Mouse (Mus musculus): ENCODE data around the gene Dnaja2. TPM values are rescaled to one million over a fixed set of nuclear protein-coding genes. Genes with fewer than 3 reads are reported as not detected.

Gene Dnaja2
- polyA plus RNA-seq, 1 experiment from 2014 or later: 173 TPM

DNA sequence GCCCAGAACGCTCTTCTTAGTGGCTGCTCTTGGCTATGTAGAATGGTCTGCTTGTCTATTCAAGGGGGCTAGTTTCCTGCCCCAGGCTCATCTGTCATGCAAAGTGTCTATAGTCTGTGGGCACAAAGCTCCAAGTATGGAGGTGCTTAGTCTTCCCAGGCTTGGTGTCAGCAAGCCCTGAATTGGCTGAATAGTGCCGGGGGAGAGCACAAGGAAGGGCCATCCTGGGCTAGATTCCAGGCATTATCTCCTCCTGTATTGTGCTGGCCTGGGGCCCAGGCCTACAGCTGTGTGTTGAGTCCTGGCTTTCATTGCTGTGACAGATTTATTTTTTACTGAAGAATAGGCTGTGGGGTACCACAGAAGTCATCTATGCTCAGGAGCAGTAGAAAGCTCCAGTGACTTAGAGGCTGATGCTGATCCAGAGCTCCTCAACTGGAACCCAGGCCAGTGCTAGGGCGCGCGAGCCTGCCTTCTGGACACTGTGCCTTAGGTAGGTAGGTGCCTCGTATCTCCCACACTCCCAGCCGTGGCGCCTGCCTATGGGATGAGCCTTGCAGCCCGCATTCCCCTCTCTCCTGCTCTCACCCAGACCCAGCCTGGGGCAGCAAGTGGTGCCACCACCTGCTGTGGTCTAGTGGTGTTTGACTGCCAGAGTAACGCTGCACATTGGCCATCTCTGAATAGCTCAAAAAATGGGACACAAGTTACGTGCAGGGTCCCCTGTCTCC is 54.0 kb downstream of the Dnaja2 start:
- no peak overlapping the region for H3K27ac ChIP-seq (ENCODE audit: low read depth, low read length)
- no peaks in the 10 kb centered on the region for H3K27me3 ChIP-seq (ENCODE audit: control insufficient read depth, insufficient read depth, low read length)
- no peak overlapping the region for H3K4me2 ChIP-seq (replicated peaks; ENCODE audit: low read depth, low read length)
- peaks cover 4% of the 10 kb centered on the region; the same call in 1 of the 2 replicates for H3K36me3 ChIP-seq (ENCODE audit: control insufficient read depth, insufficient read depth, low read length)
- H3K9ac ChIP-seq (ENCODE audit: low read depth, low read length): no peak overlapping the region
- no peaks in the 10 kb centered on the region for H3K4me1 ChIP-seq (ENCODE audit: control insufficient read depth, insufficient read depth, low read length)
- 80% methylated on average over 11 of the region's 11 CpGs for WGBS
- H3K4me3 ChIP-seq (ENCODE audit: low read length): no peak overlapping the region
- no peaks in the 10 kb centered on the region for H3K9me3 ChIP-seq (ENCODE audit: control insufficient read depth, low read length)
- no peak for ATAC-seq (ENCODE audit: low FRiP score, low TSS enrichment)

DNA sequence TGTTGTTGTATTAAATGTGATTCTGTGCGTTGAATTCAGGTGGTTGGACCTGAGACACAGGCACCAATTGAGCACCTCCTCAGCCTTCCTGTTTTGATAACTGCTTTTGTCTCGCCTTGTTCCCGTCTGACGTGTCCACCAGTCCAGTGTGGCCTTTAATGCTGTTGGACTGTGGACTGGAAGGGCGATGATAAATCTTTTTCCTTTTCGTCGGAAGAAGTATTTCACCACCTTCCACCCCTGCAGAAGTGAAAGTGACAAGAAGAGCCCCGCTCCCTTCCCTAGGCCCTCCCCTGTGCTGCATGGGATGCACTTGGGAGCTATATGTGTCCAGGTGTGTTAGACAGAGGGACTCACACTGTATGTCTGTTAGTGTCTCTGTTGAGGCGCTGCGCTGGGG is 54.7 kb downstream of the Dnaja2 start:
- Histone ChIP-seq H3K9me3 (ENCODE audit: control insufficient read depth, low read length) (no peaks in the 10 kb centered on the region), H3K36me3 (ENCODE audit: control insufficient read depth, insufficient read depth, low read length) (peaks cover 2% of the 10 kb centered on the region; the same call in 1 of the 2 replicates), H3K9ac (ENCODE audit: low read depth, low read length) (no peak overlapping the region), H3K27me3 (ENCODE audit: control insufficient read depth, insufficient read depth, low read length) (no peaks in the 10 kb centered on the region), H3K4me2 (replicated peaks; ENCODE audit: low read depth, low read length) (no peak overlapping the region), H3K4me1 (ENCODE audit: control insufficient read depth, insufficient read depth, low read length) (no peaks in the 10 kb centered on the region), H3K27ac (ENCODE audit: low read depth, low read length) (no peak overlapping the region), H3K4me3 (ENCODE audit: low read length) (no peak overlapping the region)
- WGBS: 71% methylated on average over 10 of the region's 10 CpGs
- no peak for ATAC-seq (ENCODE audit: low FRiP score, low TSS enrichment)

DNA sequence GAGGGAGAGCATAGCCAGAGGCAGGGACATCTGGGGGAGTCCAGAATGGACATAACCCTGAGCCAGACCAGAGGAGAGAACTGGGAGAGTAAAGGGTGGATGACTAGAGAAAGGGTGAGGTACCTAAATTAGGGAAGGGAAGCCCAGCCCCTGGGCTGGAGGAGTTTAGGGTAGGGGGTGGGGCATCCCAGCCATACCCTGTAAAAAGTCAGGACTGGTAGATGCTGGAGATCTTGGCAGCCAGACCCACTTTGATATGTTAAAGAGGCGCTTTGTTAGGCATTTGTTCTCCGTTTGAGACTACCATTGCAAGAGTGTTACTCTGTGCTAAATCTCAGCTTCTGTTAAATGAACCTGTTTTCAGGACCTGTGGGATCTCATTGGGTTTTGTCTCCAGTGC is 56.6 kb downstream of the Dnaja2 start:
- no peak for ATAC-seq (ENCODE audit: low FRiP score, low TSS enrichment)
- no peak overlapping the region for H3K4me2 ChIP-seq (replicated peaks; ENCODE audit: low read depth, low read length)
- H3K27me3 ChIP-seq (ENCODE audit: control insufficient read depth, insufficient read depth, low read length): no peaks in the 10 kb centered on the region
- WGBS: 35% methylated on average over 2 of the region's 2 CpGs
- no peaks in the 10 kb centered on the region for H3K36me3 ChIP-seq (ENCODE audit: control insufficient read depth, insufficient read depth, low read length)
- H3K4me3 ChIP-seq (ENCODE audit: low read length): no peak overlapping the region
- H3K4me1 ChIP-seq (ENCODE audit: control insufficient read depth, insufficient read depth, low read length): no peaks in the 10 kb centered on the region
- H3K9me3 ChIP-seq (ENCODE audit: control insufficient read depth, low read length): no peaks in the 10 kb centered on the region
- no peak overlapping the region for H3K9ac ChIP-seq (ENCODE audit: low read depth, low read length)
- H3K27ac ChIP-seq (ENCODE audit: low read depth, low read length): no peak overlapping the region

DNA sequence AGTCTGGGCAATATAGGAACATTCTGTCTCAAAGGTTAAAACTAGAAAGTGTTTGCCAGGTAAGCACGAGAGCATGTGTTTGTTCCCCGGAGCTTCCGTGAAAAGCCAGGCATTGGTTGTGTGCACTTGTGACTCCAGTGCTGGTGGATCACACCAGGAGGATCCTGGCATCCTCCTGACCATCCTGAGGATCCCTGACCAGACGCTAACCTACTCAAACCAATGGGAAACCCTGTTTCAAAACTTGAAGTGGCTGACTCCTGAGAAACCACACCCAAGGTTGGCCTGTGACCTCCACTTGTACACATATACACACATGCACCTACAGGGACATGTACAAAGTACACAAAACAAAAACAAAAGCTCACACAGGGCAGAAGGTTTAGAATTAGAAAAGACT is 58.4 kb downstream of the Dnaja2 start:
- no peak overlapping the region for H3K4me3 ChIP-seq (ENCODE audit: low read length)
- 94% methylated on average over 4 of the region's 4 CpGs for WGBS
- ATAC-seq (ENCODE audit: low FRiP score, low TSS enrichment): no peak
- no peak overlapping the region for H3K9ac ChIP-seq (ENCODE audit: low read depth, low read length)
- H3K27me3 ChIP-seq (ENCODE audit: control insufficient read depth, insufficient read depth, low read length): no peaks in the 10 kb centered on the region
- no peak overlapping the region for H3K4me2 ChIP-seq (replicated peaks; ENCODE audit: low read depth, low read length)
- H3K36me3 ChIP-seq (ENCODE audit: control insufficient read depth, insufficient read depth, low read length): no peaks in the 10 kb centered on the region
- no peaks in the 10 kb centered on the region for H3K9me3 ChIP-seq (ENCODE audit: control insufficient read depth, low read length)
- H3K4me1 ChIP-seq (ENCODE audit: control insufficient read depth, insufficient read depth, low read length): no peaks in the 10 kb centered on the region
- H3K27ac ChIP-seq (ENCODE audit: low read depth, low read length): no peak overlapping the region

DNA sequence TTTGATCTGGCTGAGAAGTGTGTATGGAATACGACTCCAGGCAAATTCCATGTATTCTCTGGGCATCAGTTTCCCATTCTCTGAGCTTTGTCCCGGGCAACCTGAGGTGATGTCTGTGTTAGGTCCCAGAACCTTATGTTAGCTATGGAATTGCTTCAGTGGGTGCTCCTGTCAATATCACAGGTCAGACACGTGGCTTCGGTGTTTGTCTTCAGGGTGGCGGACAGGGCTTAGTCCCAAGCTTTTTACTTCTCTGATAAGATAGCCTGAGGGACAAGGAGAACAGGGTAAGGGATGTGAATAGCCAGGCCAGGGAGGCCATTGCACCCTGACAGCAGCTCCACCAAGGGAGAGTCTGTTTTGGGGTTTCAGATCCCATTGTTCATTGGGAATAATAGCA is 59.0 kb downstream of the Dnaja2 start:
- H3K36me3 ChIP-seq (ENCODE audit: control insufficient read depth, insufficient read depth, low read length): no peaks in the 10 kb centered on the region
- no peak overlapping the region for H3K4me2 ChIP-seq (replicated peaks; ENCODE audit: low read depth, low read length)
- WGBS: 90% methylated on average over 5 of the region's 5 CpGs
- ATAC-seq (ENCODE audit: low FRiP score, low TSS enrichment): no peak
- no peak overlapping the region for H3K9ac ChIP-seq (ENCODE audit: low read depth, low read length)
- H3K9me3 ChIP-seq (ENCODE audit: control insufficient read depth, low read length): no peaks in the 10 kb centered on the region
- H3K4me1 ChIP-seq (ENCODE audit: control insufficient read depth, insufficient read depth, low read length): no peaks in the 10 kb centered on the region
- H3K27ac ChIP-seq (ENCODE audit: low read depth, low read length): no peak overlapping the region
- no peaks in the 10 kb centered on the region for H3K27me3 ChIP-seq (ENCODE audit: control insufficient read depth, insufficient read depth, low read length)
- H3K4me3 ChIP-seq (ENCODE audit: low read length): no peak overlapping the region

DNA sequence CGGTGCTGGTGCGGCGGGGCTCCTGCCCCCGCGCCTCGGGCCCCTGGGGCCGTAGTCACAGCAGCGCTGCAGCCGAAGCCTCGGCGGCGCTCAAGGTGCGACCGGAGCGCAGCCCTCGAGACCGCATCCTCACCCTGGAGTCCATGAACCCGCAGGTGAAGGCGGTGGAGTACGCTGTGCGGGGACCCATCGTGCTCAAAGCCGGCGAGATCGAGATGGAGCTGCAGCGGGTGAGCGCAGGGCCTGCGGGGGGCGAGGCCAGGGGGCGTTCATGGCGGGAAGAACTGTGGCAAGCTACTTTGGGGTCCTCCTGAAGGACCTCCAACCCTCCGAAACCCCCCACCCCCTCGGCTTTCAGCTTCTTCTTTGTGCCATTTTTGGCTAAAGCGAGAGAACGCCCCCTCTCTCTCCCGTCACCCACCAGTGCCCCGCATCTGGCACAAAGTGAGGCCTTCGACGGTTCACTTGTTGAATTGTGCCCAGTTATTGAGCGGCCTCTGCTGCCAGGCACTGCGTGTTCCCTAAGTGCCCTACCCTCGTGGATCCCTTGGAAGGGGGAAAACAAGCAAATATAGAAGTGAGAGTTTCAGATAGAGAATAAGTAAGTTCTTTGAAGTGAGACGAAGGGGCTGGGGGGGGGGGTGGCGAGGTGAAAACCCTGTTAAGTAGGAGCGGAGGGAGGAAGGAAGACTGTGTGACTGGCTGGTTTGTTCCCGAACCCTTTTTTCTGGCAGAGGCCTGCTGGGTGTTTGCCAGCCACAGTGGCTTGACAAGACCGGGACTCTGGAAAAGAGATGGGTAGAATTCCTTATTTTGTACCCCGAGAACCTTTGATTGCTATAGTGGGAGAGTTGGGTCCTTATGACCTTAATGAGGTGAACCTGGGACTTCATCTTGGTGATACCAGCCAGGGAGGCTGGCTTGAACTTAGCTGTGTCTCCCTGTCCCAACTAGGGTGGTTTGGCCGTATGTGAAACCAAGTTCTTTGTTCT is 61.9 kb downstream of the Dnaja2 start:
- peak; percentile 22 for ATAC-seq (ENCODE audit: low FRiP score, low TSS enrichment)
- Histone ChIP-seq H3K4me1 (ENCODE audit: control insufficient read depth, insufficient read depth, low read length) (no peaks in the 10 kb centered on the region), H3K27ac (ENCODE audit: low read depth, low read length) (no peak overlapping the region), H3K36me3 (ENCODE audit: control insufficient read depth, insufficient read depth, low read length) (no peaks in the 10 kb centered on the region), H3K27me3 (ENCODE audit: control insufficient read depth, insufficient read depth, low read length) (no peaks in the 10 kb centered on the region), H3K9ac (ENCODE audit: low read depth, low read length) (peak overlapping the region; percentile 72), H3K4me2 (replicated peaks; ENCODE audit: low read depth, low read length) (peak overlapping the region; percentile 100), H3K9me3 (ENCODE audit: control insufficient read depth, low read length) (no peaks in the 10 kb centered on the region), H3K4me3 (ENCODE audit: low read length) (peak overlapping the region; percentile 79)
- 8% methylated on average over 46 of the region's 49 CpGs for WGBS

DNA sequence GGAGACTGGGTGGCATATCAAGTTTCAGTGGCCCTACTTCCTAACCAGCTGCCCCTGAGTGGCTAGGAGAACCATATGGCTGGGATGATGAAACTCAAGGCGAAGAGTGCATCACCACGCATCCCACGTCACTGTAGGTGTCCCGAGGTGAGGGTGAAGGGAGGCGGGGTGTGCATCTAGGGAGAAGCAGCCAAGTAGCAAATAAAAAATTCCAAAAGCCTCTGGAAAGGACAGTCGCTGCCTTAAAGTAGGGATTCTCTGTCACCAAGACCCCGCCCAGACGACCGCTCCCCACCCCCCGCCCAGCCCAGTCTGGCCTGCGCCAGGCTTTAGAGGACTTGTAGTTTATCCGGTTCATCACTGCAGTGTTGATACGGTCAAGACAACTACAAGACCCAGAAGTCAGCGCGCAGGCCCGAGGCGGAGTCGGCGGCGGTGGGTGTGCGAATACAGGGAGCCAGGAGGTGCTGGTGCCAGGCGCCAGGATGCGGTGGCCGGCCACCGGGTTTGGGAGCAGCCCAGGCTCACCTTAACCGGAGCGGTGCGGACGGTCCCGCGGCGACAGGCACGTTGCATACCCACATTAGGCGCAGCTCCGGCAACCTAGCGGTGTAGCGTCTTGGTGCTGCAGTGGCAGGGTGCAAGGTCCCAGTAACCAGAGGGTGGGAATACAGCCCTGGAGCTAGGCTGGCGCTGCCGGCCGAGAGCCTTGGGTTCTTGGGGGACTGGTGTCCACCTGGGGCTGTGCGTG is 62.8 kb downstream of the Dnaja2 start, which contains the start of gene Gpt2:
Gene Gpt2, plus strand, starts transcription at position 452 of the 751 bp plus-strand sequence.
- H3K36me3 ChIP-seq (ENCODE audit: control insufficient read depth, insufficient read depth, low read length): no peaks in the 10 kb centered on the region
- H3K4me3 ChIP-seq (ENCODE audit: low read length): peak within 1 kb of the TSS; percentile 79
- no peaks in the 10 kb centered on the region for H3K4me1 ChIP-seq (ENCODE audit: control insufficient read depth, insufficient read depth, low read length)
- H3K27me3 ChIP-seq (ENCODE audit: control insufficient read depth, insufficient read depth, low read length): no peaks in the 10 kb centered on the region
- under 1% methylated on average over 41 of the region's 41 CpGs for WGBS
- H3K9ac ChIP-seq (ENCODE audit: low read depth, low read length): peak within 1 kb of the TSS; percentile 72
- H3K27ac ChIP-seq (ENCODE audit: low read depth, low read length): no peak within 1 kb of the TSS
- H3K9me3 ChIP-seq (ENCODE audit: control insufficient read depth, low read length): no peaks in the 10 kb centered on the region
- ATAC-seq (ENCODE audit: low FRiP score, low TSS enrichment): peak; percentile 99
- H3K4me2 ChIP-seq (replicated peaks; ENCODE audit: low read depth, low read length): peak within 1 kb of the TSS; percentile 100

DNA sequence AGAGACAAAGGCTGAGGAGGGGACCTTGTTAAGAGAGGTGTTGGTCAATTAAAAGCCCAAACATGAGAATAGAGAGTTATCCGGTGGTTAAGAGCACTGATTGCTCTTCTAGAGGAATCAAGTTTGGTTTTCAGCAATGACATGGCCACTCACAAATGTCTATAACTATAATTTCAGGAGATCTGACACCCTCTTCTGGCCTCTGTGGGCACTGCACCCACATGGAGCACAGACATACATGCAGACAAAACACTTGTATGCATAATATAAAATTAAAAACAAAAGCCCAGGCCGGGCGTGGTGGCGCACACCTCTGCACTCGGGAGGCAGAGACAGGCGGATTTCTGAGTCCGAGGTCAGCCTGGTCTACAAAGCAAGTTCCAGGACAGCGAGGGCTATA is 65.6 kb downstream of the Dnaja2 start:
- H3K4me1 ChIP-seq (ENCODE audit: control insufficient read depth, insufficient read depth, low read length): no peaks in the 10 kb centered on the region
- H3K9me3 ChIP-seq (ENCODE audit: control insufficient read depth, low read length): no peaks in the 10 kb centered on the region
- H3K27me3 ChIP-seq (ENCODE audit: control insufficient read depth, insufficient read depth, low read length): no peaks in the 10 kb centered on the region
- H3K4me2 ChIP-seq (replicated peaks; ENCODE audit: low read depth, low read length): no peak overlapping the region
- no peaks in the 10 kb centered on the region for H3K36me3 ChIP-seq (ENCODE audit: control insufficient read depth, insufficient read depth, low read length)
- no peak for ATAC-seq (ENCODE audit: low FRiP score, low TSS enrichment)
- H3K9ac ChIP-seq (ENCODE audit: low read depth, low read length): no peak overlapping the region
- H3K27ac ChIP-seq (ENCODE audit: low read depth, low read length): no peak overlapping the region
- H3K4me3 ChIP-seq (ENCODE audit: low read length): no peak overlapping the region
- 98% methylated on average over 8 of the region's 8 CpGs for WGBS
